Mouse (Mus musculus) layer of hippocampus, postnatal 36 days (tissue): ENCODE data around the gene Gfral. TPM values are rescaled to one million over a fixed set of nuclear protein-coding genes. Genes with fewer than 3 reads are reported as not detected.

Experiments
- DNase-seq, 2 experiments: peaks; one replicate each; pipeline ENCODE4 v3.0.0; 2022
- total RNA-seq, 2 experiments: library from RNA; stranded (reverse); gene quantifications; 2 replicates each; pipeline ENCODE4 v1.2.3; 2021

The Gfral gene
- total RNA-seq, result not detected

DNA sequence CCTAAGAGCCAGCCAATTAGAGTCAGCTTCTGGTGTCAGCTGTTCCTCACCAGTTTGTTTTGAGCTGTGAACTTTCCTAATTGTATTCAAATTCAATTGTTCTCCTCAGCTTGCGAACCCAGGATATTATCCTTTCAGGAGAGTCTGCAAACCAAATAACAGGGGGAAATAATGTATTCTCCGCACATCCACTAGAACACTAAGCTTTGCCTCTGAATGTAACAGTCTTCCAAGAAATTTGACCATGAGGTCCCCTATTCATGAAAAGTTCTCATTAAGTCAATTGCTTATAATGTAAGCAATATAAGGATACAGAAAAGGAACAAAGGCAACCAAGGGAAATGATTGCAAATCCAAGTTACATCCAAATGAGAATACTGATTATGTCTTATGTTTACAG, at the start of gene Gfral:
Gene Gfral, minus strand, starts transcription at position 101 of the 400 bp plus-strand sequence.
- DNase-seq, result no peak

DNA sequence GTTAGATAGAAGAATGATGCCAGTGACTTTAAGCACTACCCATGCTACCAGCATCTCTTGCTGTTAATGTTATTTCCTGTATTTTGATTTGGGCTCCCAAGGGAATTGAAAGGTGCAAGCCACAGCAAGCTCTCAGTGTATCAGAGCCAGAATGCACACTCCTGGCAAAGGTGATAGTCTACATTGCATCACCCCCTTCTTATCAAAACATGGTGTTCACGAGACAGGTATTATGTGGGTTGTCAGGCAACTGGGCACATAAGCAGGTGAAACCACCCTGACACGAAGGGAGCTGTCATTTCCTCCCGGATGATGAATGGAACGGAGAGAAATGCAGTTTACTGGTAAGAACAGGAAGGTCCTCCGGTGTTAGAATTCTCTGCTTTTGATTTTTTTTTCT, 44.3 kb upstream of the Gfral start:
- no peak for DNase-seq

- no peak for DNase-seq
These were observed 39.1 kb upstream of the Gfral start for GRCm38 (mm10) chr9:76252544-76252943.

- DNase-seq, result no peak
These were observed 38.7 kb upstream of the Gfral start for GRCm38 (mm10) chr9:76252109-76252508.

GRCm38 (mm10) chr9:76242322-76242721, 28.9 kb upstream of the Gfral start:
- no peak for DNase-seq

DNA sequence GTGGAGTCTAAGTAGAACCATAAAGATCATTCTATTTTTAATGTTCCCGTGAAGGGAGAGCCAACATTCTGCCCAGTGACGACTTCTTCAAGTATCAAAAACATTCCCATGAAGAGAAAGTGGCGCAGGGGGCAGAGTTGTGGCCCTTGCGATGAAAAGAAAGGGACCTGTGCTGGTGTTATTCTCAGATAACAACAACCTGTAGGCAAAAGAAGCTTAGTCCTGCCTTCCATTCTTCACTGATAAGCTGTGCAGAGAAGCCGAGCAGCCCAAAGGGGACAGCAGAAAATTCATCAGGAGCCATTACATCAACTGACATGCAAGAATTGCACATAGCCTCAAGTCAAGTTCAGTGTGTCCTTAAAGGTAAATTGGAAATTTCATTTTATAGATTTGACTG, 24.5 kb upstream of the Gfral start:
- no peak for DNase-seq

DNA sequence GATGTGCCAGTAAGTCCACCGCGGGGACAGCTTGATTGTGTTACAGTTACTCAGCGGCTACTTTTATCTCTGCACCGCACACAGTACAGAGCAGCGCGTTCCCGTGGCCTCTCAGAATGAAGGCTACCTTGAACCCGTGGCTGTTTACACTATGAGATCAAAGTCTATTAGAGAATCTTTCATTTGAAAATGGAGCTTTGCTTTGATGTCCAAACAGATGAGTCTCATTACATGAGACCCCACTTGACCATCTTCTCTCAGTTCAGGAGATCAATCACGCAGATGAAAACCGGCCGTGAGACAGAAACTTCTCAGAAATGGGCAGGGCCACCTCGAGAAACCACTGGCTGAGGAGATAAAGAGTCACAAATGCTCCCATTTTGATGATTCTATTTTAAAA, 23.8 kb upstream of the Gfral start:
- no peak for DNase-seq

GRCm38 (mm10) chr9:76236626-76237025, 23.2 kb upstream of the Gfral start:
- DNase-seq, result peak; percentile 54 to 62

GRCm38 (mm10) chr9:76235945-76236503, 22.6 kb upstream of the Gfral start:
- no peak for DNase-seq

- DNase-seq, result no peak
These were observed 21.4 kb upstream of the Gfral start for GRCm38 (mm10) chr9:76234899-76235298.

- no peak for DNase-seq
These were observed 16.9 kb upstream of the Gfral start for GRCm38 (mm10) chr9:76230400-76230799.

GRCm38 (mm10) chr9:76217178-76217975, 3.9 kb upstream of the Gfral start:
- no peak for DNase-seq

DNA sequence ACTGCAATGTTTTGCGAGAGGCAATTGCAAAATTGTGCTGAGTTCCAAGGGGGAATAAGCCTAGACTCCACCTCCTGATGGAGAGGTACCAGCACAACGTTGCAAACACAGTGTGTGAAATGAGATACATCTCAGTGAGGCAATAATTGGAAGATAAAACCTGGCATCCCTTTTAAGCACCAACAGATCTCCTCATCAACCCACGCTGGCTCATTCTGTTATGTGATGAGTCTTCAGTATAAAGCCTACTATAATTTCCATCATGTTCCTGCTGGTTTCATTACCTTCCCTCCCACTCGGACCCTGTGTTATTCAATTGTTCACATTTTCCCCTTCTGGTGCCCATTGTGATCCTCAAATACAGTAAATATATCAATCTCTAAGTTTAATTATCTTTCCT, 1.2 kb upstream of the Gfral start:
- DNase-seq, result peak; percentile 10 to 11

DNA sequence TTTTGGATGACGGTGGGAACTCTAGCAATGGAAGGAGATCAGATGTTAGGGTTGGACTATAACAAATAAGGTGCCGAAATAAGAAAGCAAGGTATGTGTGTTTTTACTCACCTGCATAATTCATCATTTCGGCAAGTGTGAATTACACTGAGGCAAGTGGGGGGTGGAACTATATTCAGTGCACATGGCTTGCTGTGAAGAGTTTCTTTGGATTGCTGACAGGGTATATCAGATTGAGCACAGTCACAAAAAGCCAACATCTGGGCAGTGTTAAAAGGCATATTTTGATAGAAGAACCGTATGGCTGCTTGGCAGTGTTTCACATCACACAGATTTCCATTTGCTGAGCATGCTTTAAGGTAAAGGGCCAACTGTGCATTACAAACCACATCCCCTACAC, 16.5 kb downstream of the Gfral start:
- no peak for DNase-seq

DNA sequence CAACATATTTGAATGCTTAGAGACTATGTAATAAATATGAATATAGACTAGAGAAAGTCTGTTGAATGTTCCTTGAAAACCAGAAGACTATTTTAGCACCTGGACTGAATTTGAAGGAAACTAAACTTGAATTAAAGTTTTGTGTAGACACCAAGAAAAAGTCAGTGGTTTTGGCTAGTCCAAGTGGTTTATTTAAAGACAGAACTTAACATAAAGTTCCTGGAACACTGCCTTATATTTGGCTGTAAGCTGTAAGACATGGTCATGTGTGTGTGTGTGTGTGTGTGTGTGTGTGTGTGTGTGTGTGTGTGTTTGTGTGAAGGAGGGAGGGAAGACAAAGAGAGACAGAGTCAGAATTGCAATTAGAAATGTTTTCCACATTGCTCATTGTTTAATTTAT, 34.2 kb downstream of the Gfral start:
- no peak for DNase-seq

GRCm38 (mm10) chr9:76172686-76173295, 40.7 kb downstream of the Gfral start:
- DNase-seq, result no peak

GRCm38 (mm10) chr9:76168355-76168754, 45.1 kb downstream of the Gfral start:
- DNase-seq, result no peak

GRCm38 (mm10) chr9:76162446-76162845, 51.0 kb downstream of the Gfral start:
- DNase-seq, result no peak

- no peak for DNase-seq
These were observed 67.9 kb downstream of the Gfral start for GRCm38 (mm10) chr9:76145593-76145992.

- DNase-seq, result no peak
These were observed 74.9 kb downstream of the Gfral start for GRCm38 (mm10) chr9:76138378-76139109.

DNA sequence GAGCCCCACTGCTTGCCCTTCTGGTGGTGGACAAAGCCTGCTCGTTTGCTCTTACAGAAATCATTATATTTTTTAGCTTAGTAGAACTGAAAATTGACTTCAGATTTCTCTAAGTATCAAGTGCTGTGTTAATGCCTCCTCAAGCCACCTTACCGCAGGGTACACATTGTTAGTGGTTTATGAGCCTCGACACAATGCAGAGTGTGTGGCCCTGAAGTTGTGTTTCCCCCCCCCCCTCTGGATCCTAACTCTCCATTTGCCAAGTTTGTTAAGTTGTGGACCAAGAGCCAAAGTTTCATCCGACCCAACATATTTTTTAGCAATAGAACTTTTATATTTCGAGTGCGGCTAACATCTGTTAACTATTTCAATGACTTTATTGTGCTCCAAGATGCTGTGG, 79.4 kb downstream of the Gfral start:
- DNase-seq, result no peak

GRCm38 (mm10) chr9:76129353-76129752, 84.1 kb downstream of the Gfral start:
- DNase-seq, result no peak

GRCm38 (mm10) chr9:76124249-76124648, 89.2 kb downstream of the Gfral start:
- DNase-seq, result no peak
